Mouse (Mus musculus) monocyte, adult 5-6 weeks (primary cell): Measurements from ENCODE around the gene Abcd2. TPM values are rescaled to one million over a fixed set of nuclear protein-coding genes. Genes with fewer than 3 reads are reported as not detected.

ENCODE experiments used
- ATAC-seq: fragments of 153-309, 156-312 bp; replicated peaks from 2 replicates; pipeline ENCODE4 v1.8.0; 2017; ENCODE audit warnings: mild to moderate bottlenecking; ENCODE audit not compliant: low TSS enrichment, insufficient number of reproducible peaks, severe bottlenecking, poor library complexity, low FRiP score
- total RNA-seq: library from RNA; stranded (forward); fragments of 200-1000, 200-491, 200-594 nt; gene quantifications from 3 replicates; pipeline ENCODE4 v1.2.3, GENCODE M21; 2017

Gene Abcd2
- total RNA-seq, 1 experiment from 2014 or later, result 32.9 TPM

DNA sequence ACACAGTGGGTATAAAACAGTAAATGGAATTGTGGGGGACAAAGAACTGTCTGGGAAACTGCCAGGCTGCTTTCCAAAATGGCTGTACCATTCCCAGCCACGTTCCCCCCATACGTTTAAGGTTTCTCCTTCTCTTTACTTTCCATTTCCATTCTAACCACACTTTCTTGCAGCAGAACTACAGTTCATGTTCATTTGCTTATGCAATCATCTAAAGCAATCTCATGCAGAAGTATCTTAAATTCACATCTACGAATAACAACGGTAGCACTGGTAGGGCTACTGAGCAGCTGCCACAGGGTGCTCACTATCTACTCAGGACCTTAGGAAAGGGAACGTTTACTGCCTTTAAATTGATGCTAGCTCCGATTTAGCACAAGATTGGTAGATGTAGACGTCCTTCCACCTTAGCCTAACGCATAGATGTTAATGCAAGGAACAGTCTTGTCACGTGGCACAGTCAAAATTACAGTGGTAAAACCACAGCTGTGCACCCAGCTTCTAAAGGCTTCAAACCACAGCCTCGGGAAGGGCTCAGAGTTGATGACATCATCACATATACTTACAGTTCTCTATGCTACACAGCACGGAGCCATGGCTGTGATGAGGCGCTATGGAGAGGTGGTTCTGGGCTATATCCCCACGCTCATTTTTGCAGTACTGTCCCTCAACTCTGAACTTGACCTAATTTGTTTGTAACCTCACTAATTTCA, 23.6 kb downstream of the Abcd2 start:
- ATAC-seq, result peak; percentile 86

DNA sequence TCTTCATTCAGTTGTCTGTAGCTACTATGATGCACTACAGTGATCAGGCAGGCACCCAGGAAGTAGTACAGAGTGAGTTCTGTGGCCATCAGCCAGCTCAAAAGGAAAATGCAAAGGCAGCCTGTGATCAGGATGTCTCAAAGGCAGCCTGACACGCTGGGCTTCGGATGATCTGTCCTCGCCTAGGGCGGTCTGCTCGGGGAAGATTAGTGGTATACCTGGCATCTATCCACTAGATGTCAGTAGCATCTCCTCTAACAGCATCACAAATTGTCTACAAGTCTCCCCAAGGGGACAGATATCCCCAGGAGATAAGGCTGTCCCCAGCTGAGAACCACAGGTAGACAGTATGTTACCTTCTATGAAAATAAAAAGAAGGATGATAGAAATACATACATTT, 26.6 kb downstream of the Abcd2 start:
- peak; percentile 76 for ATAC-seq

DNA sequence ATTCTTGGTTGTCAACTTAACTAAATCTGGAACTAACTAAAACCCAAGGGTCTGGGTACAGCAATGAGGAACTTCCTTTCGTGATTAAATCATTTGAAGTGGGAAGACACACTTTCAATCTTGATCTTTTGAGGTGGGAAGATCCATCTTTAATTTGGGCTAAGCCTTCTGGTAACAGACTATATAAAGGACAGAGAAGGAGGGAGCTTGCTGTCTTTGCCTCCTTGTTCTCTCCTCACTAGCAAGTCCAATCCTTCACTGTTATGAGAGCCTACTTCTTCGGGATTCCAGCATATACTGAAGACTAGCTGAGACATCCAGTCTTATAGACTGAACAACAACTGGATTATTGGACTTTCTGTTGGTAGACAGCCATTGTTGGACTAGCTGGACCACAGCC, 28.1 kb downstream of the Abcd2 start:
- no peak for ATAC-seq

DNA sequence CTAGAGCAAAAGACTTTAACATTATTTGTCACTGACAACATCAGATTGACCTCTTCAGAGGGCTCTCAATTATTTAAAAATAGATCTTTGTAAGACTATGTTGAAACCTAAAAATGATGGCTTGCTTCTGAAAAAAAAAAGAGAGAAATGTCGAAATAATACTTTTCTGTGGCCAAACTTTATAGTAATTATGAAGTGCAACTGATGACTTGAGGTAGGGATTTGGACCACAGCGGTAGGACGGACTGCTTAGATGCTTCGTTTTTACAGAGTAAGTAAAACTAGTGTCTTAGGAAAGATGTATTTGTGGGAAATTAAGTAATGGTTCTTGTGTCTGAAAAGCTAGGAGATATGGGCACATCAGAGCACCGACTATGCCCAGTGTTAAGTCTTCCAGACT, 30.4 kb downstream of the Abcd2 start:
- no peak for ATAC-seq

DNA sequence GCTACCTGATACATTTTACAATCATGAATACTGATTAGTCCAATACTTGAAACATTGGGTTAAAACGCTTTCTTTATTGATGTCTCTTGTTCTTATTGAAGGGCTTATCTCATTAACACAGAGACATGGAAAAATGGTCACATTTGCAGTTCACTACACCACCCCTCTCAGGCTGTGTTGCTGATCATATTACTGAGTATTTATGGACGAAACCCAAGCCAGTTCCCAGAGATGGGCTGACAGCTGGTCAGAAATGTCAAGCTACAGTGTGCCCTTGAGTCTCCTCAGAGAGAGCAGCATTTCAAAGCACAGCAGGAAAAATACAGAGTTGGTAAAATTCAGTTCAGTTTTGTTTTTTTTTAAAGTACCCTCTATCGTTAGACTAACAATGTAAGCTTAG, 38.3 kb downstream of the Abcd2 start:
- no peak for ATAC-seq

DNA sequence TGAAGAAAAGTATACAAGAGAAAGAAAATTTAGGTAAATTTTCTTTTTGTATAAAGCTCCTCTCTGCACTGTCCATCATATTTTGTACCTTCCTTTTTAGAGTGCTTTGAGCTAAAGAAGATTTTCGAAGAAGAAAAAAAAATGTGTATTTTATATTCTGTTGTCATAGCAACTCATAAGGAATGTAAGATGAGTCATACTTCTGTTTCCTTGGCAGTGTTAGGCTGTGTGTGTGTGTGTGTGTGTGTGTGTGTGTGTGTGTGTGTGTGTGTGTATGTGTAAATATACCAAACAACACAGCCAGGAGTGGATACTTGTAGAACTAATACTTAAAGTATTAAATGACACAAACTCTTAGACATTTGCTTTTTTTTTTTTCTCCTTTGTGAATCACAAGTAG, 39.0 kb downstream of the Abcd2 start:
- ATAC-seq, result no peak

DNA sequence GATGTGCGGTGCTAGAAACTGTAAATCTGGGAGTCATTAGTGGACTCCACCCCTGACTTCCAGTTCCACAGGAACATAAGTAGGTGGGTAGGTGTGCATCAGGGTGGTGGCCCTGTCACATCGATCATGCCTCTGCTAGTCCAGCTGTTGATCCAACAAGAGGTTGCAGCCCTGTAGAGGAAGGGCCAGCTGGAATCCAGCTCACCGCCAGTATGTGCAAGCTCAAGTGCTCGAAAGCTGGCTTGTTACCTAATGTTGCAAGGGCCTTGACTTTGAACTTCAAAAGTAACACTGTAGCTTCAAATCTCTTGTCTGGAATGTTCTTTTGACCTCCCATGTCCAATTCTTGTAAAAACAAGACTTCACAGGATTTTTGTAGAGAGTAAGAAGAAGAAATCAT, 67.0 kb downstream of the Abcd2 start:
- ATAC-seq, result no peak

DNA sequence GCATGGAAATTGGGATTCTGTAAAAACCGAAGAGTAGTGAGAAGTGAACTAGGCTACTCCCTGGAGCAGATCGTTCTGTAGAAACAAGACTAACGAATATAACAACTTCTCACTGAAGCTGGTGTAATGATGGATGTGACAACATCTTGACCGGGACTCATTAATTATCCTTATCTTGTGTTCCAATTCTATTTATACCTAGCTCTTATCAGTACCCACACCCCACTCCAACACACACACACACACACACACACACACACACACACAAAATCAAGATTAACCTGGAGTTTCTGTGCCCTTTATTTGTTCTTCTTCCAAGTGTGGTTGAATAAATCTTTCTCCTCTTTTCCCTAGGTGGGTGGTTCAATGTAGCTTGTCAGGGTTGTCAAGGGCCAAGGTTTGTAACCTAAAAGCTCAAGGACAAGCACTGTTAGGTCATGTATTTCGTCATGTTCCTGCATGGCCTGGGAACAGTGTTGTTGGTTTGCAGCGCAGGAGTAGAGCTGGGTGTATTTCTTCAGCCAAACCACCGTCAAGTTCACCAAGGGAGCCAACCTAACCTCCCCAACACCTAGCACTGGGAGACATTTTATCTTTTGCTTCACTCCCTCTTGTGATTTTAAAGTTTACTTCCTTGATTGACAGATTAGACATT, 78.9 kb downstream of the Abcd2 start:
- ATAC-seq, result no peak

DNA sequence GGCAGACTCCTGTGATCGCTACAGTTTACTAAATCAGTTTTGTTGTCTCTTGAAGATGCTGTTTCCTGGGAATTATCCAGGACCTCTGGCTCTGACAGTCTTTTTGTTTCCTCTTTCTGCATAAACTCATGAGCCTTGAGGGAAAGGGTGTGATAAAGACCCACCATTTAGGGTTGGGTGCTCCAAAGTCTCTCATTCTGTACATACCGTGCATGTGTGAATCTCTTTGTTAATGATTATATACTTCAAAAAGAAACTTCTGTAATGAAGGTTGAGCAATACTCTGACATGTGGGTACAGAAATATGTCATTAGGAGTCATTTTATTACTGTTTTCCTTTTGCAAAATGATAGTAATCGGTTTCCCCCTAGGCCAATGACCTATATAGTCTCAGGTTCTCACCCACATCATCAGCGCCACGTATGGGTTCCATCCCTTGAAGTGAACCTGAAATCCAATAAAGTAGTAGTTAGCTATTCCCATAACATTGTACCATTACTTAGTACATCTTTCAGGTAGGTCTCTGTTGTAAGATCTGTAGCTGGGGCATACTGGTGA, 83.4 kb downstream of the Abcd2 start:
- no peak for ATAC-seq

DNA sequence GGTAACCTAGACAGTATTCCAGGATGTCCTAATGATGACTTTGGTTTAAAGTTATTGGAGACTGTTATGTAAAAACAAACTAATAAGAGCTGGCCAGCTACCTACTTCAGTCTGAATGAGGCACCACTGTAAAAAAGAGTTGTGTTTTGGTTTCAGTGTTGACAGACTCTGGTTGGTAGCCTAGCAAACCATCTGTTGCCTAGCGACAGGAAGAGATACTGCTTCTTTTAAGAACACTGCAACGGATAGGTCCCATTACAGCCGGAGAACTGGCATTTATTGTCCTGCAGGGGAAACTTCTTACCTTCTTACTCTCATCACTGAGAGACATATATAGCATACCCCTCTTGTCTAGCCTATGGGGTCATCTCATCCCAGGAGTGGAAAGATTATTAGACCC, 86.7 kb downstream of the Abcd2 start:
- no peak for ATAC-seq

DNA sequence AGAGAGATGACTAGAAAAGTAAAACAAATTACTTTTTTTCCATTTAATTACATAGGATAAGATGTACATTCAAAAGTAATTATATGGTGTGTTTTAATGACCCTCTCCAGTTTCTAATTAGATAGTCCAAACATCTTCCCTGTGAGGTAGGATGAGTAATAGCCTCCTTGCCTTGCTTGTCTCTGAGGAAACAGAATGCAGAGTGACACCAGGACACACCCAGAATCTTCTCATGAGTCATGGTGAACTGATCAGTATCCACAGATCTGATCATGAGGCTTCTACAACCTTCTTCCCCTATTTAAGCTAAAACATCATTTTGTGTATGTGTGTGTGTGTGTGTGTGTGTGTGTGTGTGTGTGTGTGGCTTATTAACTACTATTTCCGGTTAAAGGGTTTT, 87.3 kb downstream of the Abcd2 start:
- ATAC-seq, result no peak

DNA sequence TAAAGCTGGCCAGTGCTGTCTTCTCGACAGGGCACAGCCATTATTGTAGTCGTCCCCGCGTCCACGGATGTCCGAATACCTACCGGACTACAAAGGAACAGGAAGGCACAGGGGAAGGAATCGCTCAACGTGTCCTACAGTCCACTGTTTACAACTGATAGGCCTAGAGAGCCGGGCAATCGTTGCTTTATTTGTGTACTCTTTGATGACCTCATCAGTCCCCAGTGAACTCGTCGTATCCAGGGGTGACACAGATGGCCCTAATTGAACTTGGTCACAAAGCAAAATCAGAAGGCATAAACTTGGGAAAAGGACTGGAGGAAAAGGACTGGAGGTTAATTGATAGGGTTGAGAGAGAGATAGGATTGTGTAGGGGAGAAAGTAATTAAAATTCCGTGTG, 87.8 kb downstream of the Abcd2 start:
- no peak for ATAC-seq

DNA sequence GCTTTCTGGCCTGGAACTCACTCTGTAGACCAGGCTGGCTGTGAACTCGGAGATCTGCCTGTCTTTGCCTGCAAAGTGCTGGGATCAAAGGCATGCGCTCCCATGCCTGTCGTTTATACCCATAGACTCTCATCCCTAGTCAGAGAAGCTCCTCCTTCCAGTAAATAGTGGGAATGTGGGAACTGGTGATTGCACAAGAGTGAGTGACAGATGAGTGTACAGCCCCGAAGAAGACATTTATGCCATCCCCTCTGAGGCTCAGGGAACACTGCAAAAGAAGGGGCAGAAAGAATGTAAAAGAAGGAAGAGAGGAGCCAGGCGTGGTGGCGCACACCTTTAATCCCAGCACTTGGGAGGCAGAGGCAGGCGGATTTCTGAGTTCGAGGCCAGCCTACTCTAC, 88.3 kb downstream of the Abcd2 start:
- no peak for ATAC-seq

DNA sequence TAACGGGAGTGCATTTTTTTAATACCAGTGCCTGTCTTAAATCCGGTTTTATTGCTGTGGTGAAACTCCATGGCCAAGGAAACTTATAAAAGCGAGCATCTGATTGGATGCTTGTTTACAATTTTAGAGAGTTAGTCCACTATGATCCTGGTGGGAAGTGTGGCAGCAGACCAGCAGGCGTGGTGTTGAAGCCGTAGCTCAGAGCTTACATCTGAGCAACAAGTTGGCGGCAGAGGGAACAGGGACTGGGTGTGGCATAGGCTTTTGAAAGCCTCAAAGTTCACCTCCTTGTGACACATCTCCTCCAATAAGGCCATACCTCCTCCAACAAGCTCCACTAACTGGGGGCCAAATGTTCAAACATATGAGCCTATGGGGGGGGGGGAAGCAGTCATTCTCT, 95.0 kb downstream of the Abcd2 start:
- ATAC-seq, result no peak

Other genes with a start within 250 kb of the Abcd2 start
- not detected in 3 replicates for gene Kif21a, start 141.9 kb downstream of the Abcd2 start, total RNA-seq
- not detected in 3 replicates for gene CN725425, start 7.7 kb upstream of the Abcd2 start, total RNA-seq